Mouse (Mus musculus) liver, embryonic 14.5 days (tissue): ENCODE data around the gene Fam118b.

Source experiments
- CTCF ChIP-seq: IDR thresholded peaks from 2 replicates; pipeline ENCODE4 v1.5.1; 2016; ENCODE audit warnings: antibody characterized with exemption, low read depth, control low read depth
- EP300 ChIP-seq: IDR thresholded peaks from 2 replicates; pipeline ENCODE4 v1.6.1; 2016; ENCODE audit warnings: antibody characterized with exemption, low read depth

DNA sequence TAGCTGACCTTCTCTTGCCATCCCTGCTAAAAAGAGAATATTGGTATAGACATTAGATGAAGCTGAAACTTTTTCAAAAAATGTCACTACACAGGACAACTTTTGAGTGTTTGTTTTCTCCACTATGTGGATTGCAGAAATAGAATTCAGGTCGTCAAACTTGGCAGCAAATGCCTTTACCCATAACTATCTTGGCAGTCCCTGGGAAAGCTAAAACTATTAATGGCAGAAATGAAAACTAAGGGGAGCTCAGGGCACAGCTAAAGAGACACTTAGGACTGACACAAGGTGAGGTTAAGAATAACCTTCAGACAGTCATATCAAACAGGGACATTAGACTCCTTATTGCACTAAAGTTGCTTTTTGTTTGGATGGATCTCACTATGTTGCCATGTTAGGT lies 49.6 kb downstream of the Fam118b start:
- TF ChIP-seq EP300 (no peak), CTCF (no peak)
